Mouse (Mus musculus) G1E (cell line): ENCODE data around the gene Pi4ka. TPM values are rescaled to one million over a fixed set of nuclear protein-coding genes. Genes with fewer than 3 reads are reported as not detected.
A peak's percentile ranks its signal among the peaks of the same experiment; 100 is the strongest.

Source experiments
- ATAC-seq: 2 replicates; pipeline ENCODE4 v1.8.0; 2016; ENCODE audit warnings: mild to moderate bottlenecking; ENCODE audit not compliant: insufficient number of reproducible peaks, poor library complexity, low FRiP score, severe bottlenecking; ENCODE audit errors: extremely low read depth
- DNase-seq: peaks from one replicate; pipeline ENCODE4 v3.0.0; 2012; ENCODE audit warnings: low spot score
- H3K27me3 ChIP-seq: 2 replicates; pipeline ENCODE4 v1.6.1; 2012; ENCODE audit warnings: mild to moderate bottlenecking, low read length, inconsistent platforms; ENCODE audit not compliant: insufficient read depth
- H3K36me3 ChIP-seq: replicated peaks from 2 replicates; pipeline ENCODE3; 2012; ENCODE audit warnings: mild to moderate bottlenecking, inconsistent platforms
- H3K4me1 ChIP-seq: 2 replicates; pipeline ENCODE4 v1.6.1; 2012; ENCODE audit warnings: low read depth, low read length, inconsistent platforms, mixed read lengths; ENCODE audit not compliant: insufficient read depth
- H3K4me3 ChIP-seq: 2 replicates; pipeline ENCODE4 v1.5.1; 2012; ENCODE audit warnings: low read depth, mild to moderate bottlenecking, inconsistent platforms, low read length, moderate library complexity, mixed read lengths
- H3K9me3 ChIP-seq: replicated peaks from 2 replicates; pipeline ENCODE4 v1.6.1; 2012; ENCODE audit warnings: inconsistent platforms
- CTCF ChIP-seq: IDR thresholded peaks from 2 replicates; pipeline ENCODE4 v1.5.1; 2012; ENCODE audit warnings: low read depth, low read length, inconsistent platforms, mixed read lengths
- GATA1 ChIP-seq: IDR thresholded peaks from 2 replicates; pipeline ENCODE4 v1.6.1; 2012; ENCODE audit warnings: borderline replicate concordance, low read length, inconsistent platforms, mixed read lengths
- GATA2 ChIP-seq: IDR thresholded peaks from 2 replicates; pipeline ENCODE4 v1.6.1; 2012; ENCODE audit warnings: low read depth, low read length, inconsistent platforms, borderline replicate concordance
- POLR2AphosphoS5 ChIP-seq: IDR thresholded peaks from 2 replicates; pipeline ENCODE4 v1.6.1; 2012; ENCODE audit warnings: low read depth, low read length, inconsistent platforms; ENCODE audit not compliant: insufficient replicate concordance
- TAL1 ChIP-seq: conservative IDR thresholded peaks from 2 replicates; pipeline ENCODE4 v1.6.1; 2012; ENCODE audit warnings: low read depth, low read length, inconsistent platforms, mixed read lengths
- polyA plus RNA-seq: library from polyadenylated mRNA; stranded (reverse); fragments of >175 nt; gene quantifications from 2 replicates; pipeline ENCODE4 v1.2.3, GENCODE M21; 2012
- total RNA-seq, 2 experiments: library from RNA; stranded (forward) in 1 of 2; stranded (reverse) in 1 of 2; fragments of 200-1000 nt in 1 of 2; fragments of >200 nt in 1 of 2; fragmentation: Nextera tagmentation in 1 of 2; gene quantifications; 2 replicates each; pipeline ENCODE4 v1.2.3; 2014 to 2017

Gene Pi4ka
- total and polyA plus RNA-seq, 3 experiments: 21.1 to 60.7 (median 59.6) TPM

DNA sequence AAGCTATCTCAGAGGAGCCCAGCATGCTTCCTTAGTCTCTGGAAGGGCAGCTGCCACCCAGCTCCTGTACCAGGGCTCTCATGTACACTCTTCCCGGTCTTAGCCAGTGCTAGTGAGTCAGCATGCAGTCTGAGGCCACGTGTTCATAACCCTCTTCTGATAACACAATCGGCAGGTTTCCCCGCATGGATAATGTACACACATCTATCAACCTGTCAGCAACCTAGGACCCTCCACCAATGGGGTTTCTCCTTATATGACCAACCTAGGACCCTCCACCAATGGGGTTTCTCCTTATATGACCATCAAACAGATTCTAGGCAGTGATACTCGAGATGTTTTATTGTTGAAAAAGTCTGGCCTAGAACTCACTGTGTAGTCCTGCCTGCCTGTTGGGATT lies 138.2 kb downstream of the Pi4ka start:
- peak; percentile 28 for ATAC-seq

DNA sequence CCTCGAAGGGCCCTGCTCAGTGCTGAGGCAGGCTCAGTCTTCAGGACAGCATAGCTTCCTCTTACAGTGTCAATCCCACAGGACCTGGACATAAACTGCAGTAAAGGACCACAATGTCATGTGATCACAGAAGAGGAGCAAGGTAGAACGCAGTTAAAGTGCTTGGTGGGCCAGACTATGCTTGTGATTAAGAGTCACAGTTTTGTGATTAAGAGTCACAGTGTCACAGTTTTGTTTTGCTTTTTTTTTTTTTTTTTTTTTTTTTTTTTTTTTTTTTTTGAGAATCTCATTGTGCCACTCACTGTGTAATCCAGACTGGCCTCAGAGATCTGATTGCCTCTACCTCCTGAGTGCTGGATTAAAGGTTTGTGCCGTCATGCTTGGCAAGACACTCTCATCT lies 140.0 kb downstream of the Pi4ka start:
- no peak for ATAC-seq
- Histone ChIP-seq H3K4me1 (peaks cover 64% of the 10 kb centered on the region), H3K36me3 (peaks cover 54% of the 10 kb centered on the region), H3K27me3 (no peaks in the 10 kb centered on the region; the same call in 1 of the 2 replicates), H3K4me3 (no peak overlapping the region), H3K9me3 (peaks cover 6% of the 10 kb centered on the region)
- TF ChIP-seq GATA1 (no peak), CTCF (no peak), TAL1 (no peak), GATA2 (no peak), POLR2AphosphoS5 (no peak)
- DNase-seq: no peak

More for the DNA sequence above, 138.2 kb downstream of the Pi4ka start:
- Histone ChIP-seq H3K27me3 (no peaks in the 10 kb centered on the region; the same call in 1 of the 2 replicates), H3K36me3 (peaks cover 38% of the 10 kb centered on the region), H3K9me3 (peaks cover 6% of the 10 kb centered on the region), H3K4me3 (no peak overlapping the region), H3K4me1 (peaks cover 51% of the 10 kb centered on the region)
- DNase-seq: no peak
- TF ChIP-seq CTCF: no peak
- no peak for TF ChIP-seq GATA1
- no peak for TF ChIP-seq GATA2
- no peak for TF ChIP-seq TAL1
- TF ChIP-seq POLR2AphosphoS5: no peak

GRCm38 (mm10) chr16:17261341-17261740 lies 144.8 kb downstream of the Pi4ka start:
- Histone ChIP-seq H3K4me1 (peaks cover 62% of the 10 kb centered on the region), H3K27me3 (no peaks in the 10 kb centered on the region), H3K4me3 (no peak overlapping the region), H3K9me3 (no peaks in the 10 kb centered on the region), H3K36me3 (peaks cover 81% of the 10 kb centered on the region)
- no peak for ATAC-seq
- TF ChIP-seq GATA1 (no peak), TAL1 (no peak), CTCF (no peak), POLR2AphosphoS5 (no peak), GATA2 (no peak)
- DNase-seq: no peak

- H3K36me3 ChIP-seq: peaks cover 93% of the 10 kb centered on the region
- H3K4me3 ChIP-seq: peak overlapping the region; percentile 41; the same call in 1 of the 2 replicates
- H3K9me3 ChIP-seq: no peaks in the 10 kb centered on the region
- DNase-seq: no peak
- TF ChIP-seq GATA2: no peak
- TF ChIP-seq TAL1: no peak
- no peak for TF ChIP-seq GATA1
- no peak for TF ChIP-seq POLR2AphosphoS5
- TF ChIP-seq CTCF: no peak
- no peaks in the 10 kb centered on the region for H3K27me3 ChIP-seq
- no peak for ATAC-seq
- peaks cover 77% of the 10 kb centered on the region for H3K4me1 ChIP-seq
Measured at GRCm38 (mm10) chr16:17258917-17259316, 147.2 kb downstream of the Pi4ka start.

- H3K36me3 ChIP-seq: peaks cover 90% of the 10 kb centered on the region
- TF ChIP-seq GATA2 (no peak), POLR2AphosphoS5 (no peak), TAL1 (no peak), CTCF (no peak), GATA1 (no peak)
- no peaks in the 10 kb centered on the region for H3K27me3 ChIP-seq
- ATAC-seq (no peak), DNase-seq (no peak)
- no peaks in the 10 kb centered on the region for H3K9me3 ChIP-seq
- H3K4me3 ChIP-seq: peak overlapping the region; percentile 30
- peaks cover 85% of the 10 kb centered on the region for H3K4me1 ChIP-seq
Measured at GRCm38 (mm10) chr16:17257359-17257821, 148.7 kb downstream of the Pi4ka start.

- DNase-seq: no peak
- Histone ChIP-seq H3K9me3 (no peaks in the 10 kb centered on the region), H3K27me3 (no peaks in the 10 kb centered on the region), H3K36me3 (peaks cover 72% of the 10 kb centered on the region), H3K4me1 (peaks cover 90% of the 10 kb centered on the region), H3K4me3 (peak overlapping the region; percentile 66; the same call in 1 of the 2 replicates)
- ATAC-seq: no peak
- no peak for TF ChIP-seq GATA2
- TF ChIP-seq POLR2AphosphoS5: no peak
- no peak for TF ChIP-seq TAL1
- TF ChIP-seq CTCF: no peak
- no peak for TF ChIP-seq GATA1
Measured at GRCm38 (mm10) chr16:17255270-17255669, 150.8 kb downstream of the Pi4ka start.
